In genomic region chr9:120001945-120002725, GRCm38 (mm10) we compare ENCODE assay signal across 8 mouse cellular contexts. TPM values are rescaled to one million over a fixed set of nuclear protein-coding genes. Genes with fewer than 3 reads are reported as not detected.
A peak's percentile ranks its signal among the peaks of the same experiment; 100 is the strongest.
DNase-seq lines count a peak whose midpoint lies in the region; ATAC-seq and TF ChIP-seq lines count a peak whose summit lies in the region.

No protein-coding gene starts in this region.

- peak overlapping the region; percentile 40 for H3K4me3 ChIP-seq in intestine, postnatal 0 days (ENCODE audit: low read depth, low read length)
- H3K4me3 ChIP-seq in liver, embryonic 13.5 days (replicated peaks) = peak overlapping the region; percentile 58
- peak overlapping the region; percentile 24 for H3K4me3 ChIP-seq in stomach, embryonic 14.5 days (ENCODE audit: low read depth, low read length)

- H3K9me3 ChIP-seq in intestine, postnatal 0 days (ENCODE audit: control insufficient read depth) = no peaks in the 10 kb centered on the region
- no peaks in the 10 kb centered on the region for H3K9me3 ChIP-seq in liver, embryonic 13.5 days (replicated peaks)
- no peaks in the 10 kb centered on the region for H3K9me3 ChIP-seq in stomach, embryonic 14.5 days (ENCODE audit: control insufficient read depth, low read depth, low read length)

- no peak overlapping the region; the same call in 1 of the 2 replicates for H3K9ac ChIP-seq in intestine, postnatal 0 days (ENCODE audit: low read depth, low read length)
- peak overlapping the region; percentile 65 for H3K9ac ChIP-seq in liver, embryonic 13.5 days
- H3K9ac ChIP-seq in stomach, embryonic 14.5 days (replicated peaks; ENCODE audit: low read depth, low read length) = no peak overlapping the region

- no peaks in the 10 kb centered on the region; the same call in none of the 2 replicates for H3K4me1 ChIP-seq in intestine, postnatal 0 days (replicated peaks; ENCODE audit: control insufficient read depth, insufficient read depth, low read length)
- H3K4me1 ChIP-seq in liver, embryonic 13.5 days (replicated peaks) = peaks cover 32% of the 10 kb centered on the region
- H3K4me1 ChIP-seq in stomach, embryonic 14.5 days (ENCODE audit: control insufficient read depth, insufficient read depth, low read length) = peaks cover 4% of the 10 kb centered on the region

- H3K27me3 ChIP-seq in intestine, postnatal 0 days (replicated peaks; ENCODE audit: control insufficient read depth, insufficient read depth, low read length) = no peaks in the 10 kb centered on the region
- H3K27me3 ChIP-seq in liver, embryonic 13.5 days = peaks cover 3% of the 10 kb centered on the region; the same call in 1 of the 2 replicates
- H3K27me3 ChIP-seq in stomach, embryonic 14.5 days (ENCODE audit: control insufficient read depth, insufficient read depth, low read length) = no peaks in the 10 kb centered on the region

- no peaks in the 10 kb centered on the region for H3K36me3 ChIP-seq in intestine, postnatal 0 days (ENCODE audit: control insufficient read depth, insufficient read depth)
- H3K36me3 ChIP-seq in liver, embryonic 13.5 days = no peaks in the 10 kb centered on the region
- no peaks in the 10 kb centered on the region for H3K36me3 ChIP-seq in stomach, embryonic 14.5 days (ENCODE audit: control insufficient read depth, insufficient read depth, low read length)

- peak; percentile 73 for ATAC-seq in frontal cortex, adult (ENCODE audit: low TSS enrichment)
- peak; percentile 89 for ATAC-seq in intestine, postnatal 0 days
- peak; percentile 97 for ATAC-seq in liver, embryonic 13.5 days (ENCODE audit: low read depth)
- ATAC-seq in stomach, embryonic 14.5 days (ENCODE audit: insufficient number of reproducible peaks, insufficient read depth, low FRiP score, low read depth) = peak; percentile 92

- H3K4me2 ChIP-seq in intestine, postnatal 0 days (replicated peaks; ENCODE audit: low read depth) = peak overlapping the region; percentile 61
- peak overlapping the region; percentile 79 for H3K4me2 ChIP-seq in liver, embryonic 13.5 days
- H3K4me2 ChIP-seq in stomach, embryonic 14.5 days (replicated peaks; ENCODE audit: low read depth, low read length) = peak overlapping the region; percentile 45

- WGBS in intestine, postnatal 0 days = 10% methylated on average over 31 of the region's 31 CpGs
- WGBS in liver, embryonic 13.5 days (ENCODE audit: insufficient replicate concordance) = 8% methylated on average over 31 of the region's 31 CpGs
- 9% methylated on average over 31 of the region's 31 CpGs for WGBS in stomach, embryonic 14.5 days

- peak overlapping the region; percentile 67 for H3K27ac ChIP-seq in intestine, postnatal 0 days (ENCODE audit: low read depth, low read length)
- peak overlapping the region; percentile 68 for H3K27ac ChIP-seq in liver, embryonic 13.5 days
- peak overlapping the region; percentile 39; the same call in 1 of the 2 replicates for H3K27ac ChIP-seq in stomach, embryonic 14.5 days (ENCODE audit: low read length)

- DNase-seq in frontal cortex, postnatal 25 days (ENCODE audit: low spot score in 2 of 2) = no peak
- peak; percentile 82 for DNase-seq in embryo, embryonic 11.5 days (ENCODE audit: low read depth, low spot score)
- DNase-seq in heart, adult 18-20 months = peak; percentile 95
- peak; percentile 82 for DNase-seq in liver, embryonic 13.5 days
- peak; percentile 84 for DNase-seq in naive thymus-derived CD4-positive, alpha-beta T cell, adult 2 months (ENCODE audit: low read depth)

- TF ChIP-seq CTCF in intestine, postnatal 0 days (IDR thresholded peaks at IDR 0.05; ENCODE audit: low read depth) = no peak

RNA-seq across cellular contexts. Expression of gene Csrnp1, which starts 17.7 kb away (rescaled TPM):
- 10 to 100 TPM; 16.7 to 20.7 TPM for total RNA-seq in heart, adult 18-20 months (2021)
- 3.8 and 4.2 TPM in 2 replicates for polyA plus RNA-seq in intestine, postnatal 0 days (2015; fragmentation: Nextera tagmentation; extraction: Ambion mirVana)
- polyA plus RNA-seq in liver, embryonic 13.5 days (2015; fragmentation: Nextera tagmentation; extraction: Ambion mirVana) = 1.2 and 1.3 TPM in 2 replicates
- 2.5 and 3.2 TPM in 2 replicates for polyA plus RNA-seq in stomach, embryonic 14.5 days (2014; fragmentation: Nextera tagmentation; extraction: Ambion mirVana)

RNA-seq across cellular contexts. Expression of gene Xirp1, which starts 21.3 kb away (rescaled TPM):
- 100 to 1,000 TPM; 145 to 150 TPM for total RNA-seq in heart, adult 18-20 months (2021)
- polyA plus RNA-seq in intestine, postnatal 0 days (2015; fragmentation: Nextera tagmentation; extraction: Ambion mirVana) = 0.10 and 0.14 TPM in 2 replicates
- 0.01 and 0.14 TPM in 2 replicates for polyA plus RNA-seq in liver, embryonic 13.5 days (2015; fragmentation: Nextera tagmentation; extraction: Ambion mirVana)
- polyA plus RNA-seq in stomach, embryonic 14.5 days (2014; fragmentation: Nextera tagmentation; extraction: Ambion mirVana) = 0.07 and 0.08 TPM in 2 replicates

Comparison
In these comparisons a context has a peak if more than half of its experiments do, and no peak if none do; other contexts are left out.
1. DNase-seq: peak in embryo, embryonic 11.5 days (single experiment), heart, adult 18-20 months (2 of 2), liver, embryonic 13.5 days (single experiment) and naive thymus-derived CD4-positive, alpha-beta T cell, adult 2 months (single experiment); none in frontal cortex, postnatal 25 days (0 of 2).
2. Peak in every context shown above with its lines, with median percentiles within 50 percentile points of each other: ATAC-seq, H3K27ac ChIP-seq, H3K4me2 ChIP-seq and H3K4me3 ChIP-seq.